Mouse (Mus musculus) lung, embryonic 14.5 days (tissue): ENCODE measurements around the gene Slc9a8. TPM values are rescaled to one million over a fixed set of nuclear protein-coding genes. Genes with fewer than 3 reads are reported as not detected.
"Not testable (repeated sequence)": the region's sequence is repeated elsewhere in the genome, so short reads cannot be mapped to it uniquely, and the experiment has no call there.

Source experiments
- ATAC-seq: fragments of 200-750 bp; cut with Nextera tagmentation; 2 replicates; pipeline ENCODE4 v1.8.0; 2017; ENCODE audit warnings: mild to moderate bottlenecking, moderate TSS enrichment, moderate library complexity; ENCODE audit not compliant: insufficient read depth
- DNase-seq: peaks from one replicate; pipeline ENCODE4 v3.0.0-alpha.2; 2015
- H3K27ac ChIP-seq: fragments of 300-500 bp; sonication (generic); 2 replicates; pipeline ENCODE4 v1.5.1; 2014; ENCODE audit warnings: low read depth, mild to moderate bottlenecking, moderate library complexity
- H3K27me3 ChIP-seq: fragments of 300-500 bp; sonication (generic); 2 replicates; pipeline ENCODE4 v1.6.1; 2014; ENCODE audit warnings: low read length, control low read depth; ENCODE audit not compliant: insufficient read depth
- H3K36me3 ChIP-seq: fragments of 300-500 bp; sonication (generic); 2 replicates; pipeline ENCODE4 v1.6.1; 2014; ENCODE audit warnings: control low read depth; ENCODE audit not compliant: insufficient read depth
- H3K4me1 ChIP-seq: fragments of 300-500 bp; sonication (generic); 2 replicates; pipeline ENCODE4 v1.6.1; 2014; ENCODE audit warnings: antibody characterized with exemption, control low read depth; ENCODE audit not compliant: insufficient read depth
- H3K4me2 ChIP-seq: fragments of 300-500 bp; sonication (generic); 2 replicates; pipeline ENCODE4 v1.6.1; 2014; ENCODE audit warnings: mild to moderate bottlenecking
- H3K4me3 ChIP-seq: fragments of 300-500 bp; sonication (generic); 2 replicates; pipeline ENCODE4 v1.5.1; 2014; ENCODE audit warnings: low read depth, low read length
- H3K9ac ChIP-seq: fragments of 300-500 bp; sonication (generic); 2 replicates; pipeline ENCODE4 v1.6.1; 2014
- H3K9me3 ChIP-seq: fragments of 300-500 bp; sonication (generic); 2 replicates; pipeline ENCODE4 v1.6.1; 2016; ENCODE audit warnings: low read depth, low read length, control low read depth
- CTCF ChIP-seq: IDR thresholded peaks from 2 replicates; pipeline ENCODE4 v1.5.1; 2016; ENCODE audit warnings: antibody characterized with exemption, low read depth
- WGBS: fragments of 180-500 bp; shearing (Covaris S2); extraction: QIAGEN DNeasy Blood & Tissue Kit; methylation state at CpG from one replicate; pipeline ENCODE4 v1.1.7; 2014; 5-methylcytosine and 5-hydroxymethylcytosine counted together
- polyA plus RNA-seq: library from polyadenylated mRNA; unstranded; fragments of >200 nt; fragmentation: Nextera tagmentation; extraction: Ambion mirVana; gene quantifications from 2 replicates; pipeline ENCODE4 v1.2.1, GENCODE M21; 2014

The Slc9a8 gene
- polyA plus RNA-seq, 1 experiment from 2014 or later = 23.6 TPM

DNA sequence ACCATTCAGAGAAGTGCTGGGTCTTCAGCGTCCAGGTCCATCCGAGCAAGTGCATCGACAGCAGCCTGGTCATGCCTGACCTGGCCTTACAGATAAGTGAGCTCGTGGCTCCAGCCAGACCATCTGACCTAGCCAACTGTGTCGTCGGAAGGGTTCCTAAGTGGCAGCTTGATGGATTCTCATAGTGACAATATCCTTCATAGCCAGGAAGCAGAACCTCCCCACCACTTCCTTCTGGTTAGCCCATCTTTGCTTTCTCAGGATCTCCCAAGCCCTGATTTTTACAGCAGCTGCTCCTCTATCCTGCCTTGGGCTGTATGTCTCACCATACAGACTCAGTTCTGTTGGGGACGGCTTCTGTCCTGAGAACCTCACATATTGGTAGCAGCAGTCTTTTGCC, 27.1 kb upstream of the Slc9a8 start:
- no peaks in the 10 kb centered on the region for H3K36me3 ChIP-seq
- H3K27ac ChIP-seq = no peak overlapping the region
- 56% methylated on average over 7 of the region's 7 CpGs for WGBS

DNA sequence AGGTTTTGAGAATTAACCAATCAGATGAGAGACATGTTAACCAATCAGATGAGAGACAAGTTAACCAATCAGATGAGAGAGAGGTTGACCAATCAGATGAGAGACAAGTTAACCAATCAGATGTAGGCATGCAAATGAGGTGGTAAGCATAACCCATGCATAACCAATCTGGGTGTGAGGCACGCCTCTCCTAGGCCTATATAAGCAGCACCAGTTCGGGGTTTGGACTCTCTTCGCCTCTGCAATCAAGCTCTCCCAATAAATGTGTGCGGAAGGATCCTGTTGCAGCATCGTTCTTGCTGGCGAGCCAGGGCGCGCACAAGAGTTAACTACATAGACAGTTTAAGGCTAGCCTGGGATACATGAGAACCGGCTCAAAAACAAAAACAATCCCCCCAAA, 25.1 kb upstream of the Slc9a8 start:
- H3K27me3 ChIP-seq, ATAC-seq, DNase-seq, H3K9ac ChIP-seq, H3K27ac ChIP-seq, H3K4me2 ChIP-seq, H3K4me1 ChIP-seq, H3K9me3 ChIP-seq, H3K36me3 ChIP-seq, H3K4me3 ChIP-seq: not testable (repeated sequence)
- WGBS = 96% methylated on average over 9 of the region's 9 CpGs

More for the DNA sequence above, 27.1 kb upstream of the Slc9a8 start:
- Histone ChIP-seq H3K9ac (no peak overlapping the region), H3K4me3 (no peak overlapping the region), H3K4me1 (no peaks in the 10 kb centered on the region), H3K9me3 (no peaks in the 10 kb centered on the region), H3K4me2 (no peak overlapping the region), H3K27me3 (no peaks in the 10 kb centered on the region)
- no peak for DNase-seq
- no peak for ATAC-seq
- TF ChIP-seq CTCF = no peak

DNA sequence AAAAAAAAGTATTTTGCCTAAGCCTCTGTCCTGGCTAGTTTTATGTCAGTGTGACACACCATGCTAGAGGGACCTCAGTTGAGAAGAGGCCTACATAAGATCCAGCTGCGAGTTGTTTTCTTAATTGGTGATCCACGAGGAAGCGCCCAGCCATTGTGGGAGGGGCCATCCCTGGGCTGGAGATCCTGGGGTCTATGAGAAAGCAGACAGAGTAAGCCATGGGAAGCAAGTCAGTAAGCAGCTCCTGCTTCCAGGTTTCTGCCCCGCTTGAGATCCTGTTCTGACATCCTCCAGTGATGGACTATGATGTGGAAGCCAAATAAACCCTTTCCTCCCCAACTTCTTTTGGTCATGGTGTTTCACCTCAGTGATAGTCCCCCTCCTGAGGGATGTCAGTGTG, 22.5 kb upstream of the Slc9a8 start:
- Histone ChIP-seq H3K4me1 (no peaks in the 10 kb centered on the region), H3K9me3 (no peaks in the 10 kb centered on the region), H3K4me2 (no peak overlapping the region), H3K4me3 (no peak overlapping the region), H3K36me3 (no peaks in the 10 kb centered on the region), H3K27ac (no peak overlapping the region), H3K9ac (no peak overlapping the region), H3K27me3 (no peaks in the 10 kb centered on the region)
- ATAC-seq (no peak), DNase-seq (no peak)
- WGBS = 36% methylated on average over 4 of the region's 4 CpGs
- TF ChIP-seq CTCF = no peak

DNA sequence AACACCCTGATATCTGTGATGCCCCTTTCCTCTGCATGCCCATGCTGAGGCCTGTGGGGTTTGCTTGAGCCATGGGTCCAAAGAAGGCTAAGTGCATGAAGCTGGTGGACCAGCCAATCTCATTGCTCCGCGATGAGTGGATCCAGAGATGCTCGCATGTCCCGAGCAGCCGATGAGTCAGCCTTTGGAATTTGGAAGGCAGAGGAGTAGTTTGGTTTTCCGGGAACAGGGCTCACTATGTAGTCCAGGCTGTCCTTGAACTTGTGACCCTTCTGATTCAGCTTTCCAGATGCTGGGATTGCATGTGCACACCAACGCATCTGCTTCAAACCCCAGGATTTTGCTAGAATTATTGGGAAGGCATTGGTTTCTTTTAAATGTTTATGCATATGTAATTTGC, 21.9 kb upstream of the Slc9a8 start:
- Histone ChIP-seq H3K4me3 (no peak overlapping the region), H3K27ac (no peak overlapping the region), H3K27me3 (no peaks in the 10 kb centered on the region), H3K4me2 (no peak overlapping the region), H3K4me1 (no peaks in the 10 kb centered on the region), H3K9ac (no peak overlapping the region), H3K9me3 (no peaks in the 10 kb centered on the region), H3K36me3 (no peaks in the 10 kb centered on the region)
- DNase-seq = no peak
- TF ChIP-seq CTCF = no peak
- 79% methylated on average over 7 of the region's 7 CpGs for WGBS
- ATAC-seq = no peak

DNA sequence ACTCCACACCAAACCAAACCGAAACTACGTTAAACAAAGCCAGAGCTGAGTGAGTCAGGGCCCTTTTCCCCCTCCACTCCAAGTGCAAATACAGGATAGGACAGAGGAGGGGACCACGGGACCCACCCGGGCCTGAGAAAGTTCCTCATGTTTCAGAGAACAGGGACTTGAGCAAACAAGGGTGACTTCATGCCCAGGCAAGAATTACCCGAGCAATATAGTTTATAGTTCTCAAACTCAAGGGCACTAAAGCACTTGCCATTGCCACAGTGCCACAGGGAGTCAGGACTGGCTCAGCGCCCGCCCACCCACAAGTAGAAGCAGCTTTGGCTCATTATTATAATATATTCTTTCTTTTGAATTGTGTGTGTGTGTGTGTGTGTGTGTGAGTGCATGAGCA, 18.4 kb upstream of the Slc9a8 start:
- ATAC-seq (peak; percentile 89), DNase-seq (peak; percentile 64)
- 0 out of 2 replicates have a peak overlapping the region, but pooled peaks have one; percentile 12 for H3K4me3 ChIP-seq
- H3K4me1 ChIP-seq = no peaks in the 10 kb centered on the region
- no peaks in the 10 kb centered on the region for H3K9me3 ChIP-seq
- H3K27ac ChIP-seq = peak overlapping the region; percentile 86
- peak overlapping the region; percentile 43 for H3K4me2 ChIP-seq
- H3K27me3 ChIP-seq = no peaks in the 10 kb centered on the region
- no peak overlapping the region for H3K9ac ChIP-seq
- no peaks in the 10 kb centered on the region for H3K36me3 ChIP-seq
- 57% methylated on average over 7 of the region's 7 CpGs for WGBS
- no peak for TF ChIP-seq CTCF

DNA sequence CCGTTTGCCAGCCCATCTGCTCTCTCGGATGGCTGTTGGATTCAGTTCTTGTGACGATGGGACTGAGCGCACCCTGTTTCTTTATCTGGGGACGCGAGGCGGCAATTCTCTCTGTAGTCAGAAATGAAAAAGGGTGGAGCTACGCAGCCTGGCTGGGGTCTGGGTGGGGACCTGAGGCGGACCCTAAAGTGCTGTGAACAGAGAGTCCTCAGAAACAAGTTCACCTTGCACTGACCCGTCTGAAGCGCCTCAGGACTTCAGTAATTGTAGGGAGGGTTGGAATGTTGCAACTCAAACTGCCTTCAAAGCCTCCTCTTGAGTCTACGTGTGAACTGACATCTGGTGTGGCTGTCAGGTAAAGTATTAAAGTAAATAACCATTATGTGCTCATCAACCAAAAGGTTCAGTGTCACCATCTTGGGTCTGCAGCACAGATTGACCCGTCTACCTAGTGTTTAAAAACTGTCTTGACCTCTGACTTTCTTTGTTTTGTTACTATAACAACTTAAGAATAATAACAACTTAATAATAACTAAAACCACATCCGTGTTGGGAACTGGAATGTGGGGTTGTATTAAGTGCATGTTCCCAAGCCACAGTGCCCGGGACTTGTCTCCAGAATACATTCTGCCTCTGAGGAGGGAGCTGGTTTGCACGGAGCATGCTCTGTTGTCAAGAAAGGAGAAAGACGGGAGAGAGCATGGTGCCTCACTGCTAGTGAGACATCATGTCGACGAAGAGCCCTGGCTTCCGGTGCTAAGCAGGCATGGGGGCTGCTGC, 16.2 kb upstream of the Slc9a8 start:
- no peak for ATAC-seq
- Histone ChIP-seq H3K27me3 (no peaks in the 10 kb centered on the region), H3K36me3 (no peaks in the 10 kb centered on the region), H3K27ac (no peak overlapping the region), H3K4me2 (no peak overlapping the region), H3K4me1 (no peaks in the 10 kb centered on the region), H3K9ac (no peak overlapping the region), H3K4me3 (no peak overlapping the region), H3K9me3 (no peaks in the 10 kb centered on the region)
- no peak for TF ChIP-seq CTCF
- no peak for DNase-seq
- WGBS = 66% methylated on average over 20 of the region's 20 CpGs

DNA sequence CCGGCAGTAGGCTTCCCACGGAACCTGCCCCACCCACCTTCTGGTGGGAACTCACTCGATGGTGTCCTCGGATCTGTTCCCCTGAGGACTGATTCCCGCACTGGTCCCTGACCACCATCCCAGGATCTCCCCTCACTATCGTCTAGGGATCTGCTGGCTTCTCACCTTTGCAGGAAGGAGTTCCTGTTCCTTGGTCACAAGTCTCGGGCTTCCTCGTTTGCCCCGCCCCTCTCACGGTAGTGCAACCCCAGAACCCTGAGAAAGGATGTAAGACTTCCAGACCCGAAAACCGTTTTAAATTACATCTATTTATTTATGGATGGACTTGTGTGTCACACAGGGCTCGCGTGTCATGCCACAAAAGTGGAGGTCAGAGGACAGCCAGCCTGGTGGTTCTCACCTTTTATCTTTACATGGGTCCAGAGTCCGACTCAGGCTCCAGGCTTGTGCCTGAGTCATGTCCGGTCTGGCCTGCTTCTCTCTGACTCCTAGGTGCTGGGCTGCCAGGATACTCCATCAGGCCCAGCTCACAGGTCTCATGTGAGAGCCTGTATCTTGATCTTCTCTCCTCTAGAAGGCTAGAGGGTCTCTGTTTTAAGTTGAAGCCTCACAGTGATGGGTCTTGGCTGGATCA, 14.1 kb upstream of the Slc9a8 start:
- Histone ChIP-seq H3K4me2 (no peak overlapping the region), H3K4me1 (no peaks in the 10 kb centered on the region), H3K9me3 (no peaks in the 10 kb centered on the region), H3K36me3 (no peaks in the 10 kb centered on the region), H3K9ac (no peak overlapping the region), H3K4me3 (no peak overlapping the region), H3K27ac (no peak overlapping the region), H3K27me3 (no peaks in the 10 kb centered on the region)
- no peak for ATAC-seq
- no peak for DNase-seq
- TF ChIP-seq CTCF = no peak
- WGBS = 95% methylated on average over 16 of the region's 16 CpGs
